Mouse (Mus musculus) forebrain, embryonic 10.5 days (tissue): ENCODE data around the gene 4931428L18Rik. TPM values are rescaled to one million over a fixed set of nuclear protein-coding genes. Genes with fewer than 3 reads are reported as not detected.

Experiments
- DNase-seq: peaks from one replicate; pipeline ENCODE4 v3.0.0-alpha.2; 2017; ENCODE audit warnings: low spot score; ENCODE audit errors: extremely low spot score
- H3K27ac ChIP-seq: fragments of 300-500 bp; sonication (generic); 2 replicates; pipeline ENCODE4 v1.5.1; 2016; ENCODE audit warnings: mild to moderate bottlenecking
- H3K27me3 ChIP-seq: fragments of 300-500 bp; sonication (generic); 2 replicates; pipeline ENCODE4 v1.6.1; 2016; ENCODE audit warnings: mild to moderate bottlenecking; ENCODE audit not compliant: poor library complexity, severe bottlenecking
- H3K36me3 ChIP-seq: fragments of 300-500 bp; sonication (generic); replicated peaks from 2 replicates; pipeline ENCODE4 v1.6.1; 2016; ENCODE audit warnings: mild to moderate bottlenecking, moderate library complexity
- H3K4me1 ChIP-seq: fragments of 300-500 bp; sonication (generic); 2 replicates; pipeline ENCODE4 v1.6.1; 2016
- H3K4me3 ChIP-seq: fragments of 300-500 bp; sonication (generic); 2 replicates; pipeline ENCODE4 v1.5.1; 2016; ENCODE audit warnings: mild to moderate bottlenecking, moderate library complexity
- H3K9me3 ChIP-seq: fragments of 300-500 bp; sonication (generic); 2 replicates; pipeline ENCODE4 v1.6.1; 2016; ENCODE audit warnings: mild to moderate bottlenecking, moderate library complexity
- WGBS: fragments of 180-500 bp; shearing (Covaris S2); methylation state at CpG from one replicate; pipeline ENCODE4 v1.1.7; 2016; 5-methylcytosine and 5-hydroxymethylcytosine counted together
- polyA plus RNA-seq: library from polyadenylated mRNA; unstranded; fragments of >200 nt; fragmentation: Nextera tagmentation; extraction: Ambion mirVana; gene quantifications from 2 replicates; pipeline ENCODE4 v1.2.1, GENCODE M21; 2016

The 4931428L18Rik gene
- polyA plus RNA-seq, 1 experiment from 2014 or later = not detected

DNA sequence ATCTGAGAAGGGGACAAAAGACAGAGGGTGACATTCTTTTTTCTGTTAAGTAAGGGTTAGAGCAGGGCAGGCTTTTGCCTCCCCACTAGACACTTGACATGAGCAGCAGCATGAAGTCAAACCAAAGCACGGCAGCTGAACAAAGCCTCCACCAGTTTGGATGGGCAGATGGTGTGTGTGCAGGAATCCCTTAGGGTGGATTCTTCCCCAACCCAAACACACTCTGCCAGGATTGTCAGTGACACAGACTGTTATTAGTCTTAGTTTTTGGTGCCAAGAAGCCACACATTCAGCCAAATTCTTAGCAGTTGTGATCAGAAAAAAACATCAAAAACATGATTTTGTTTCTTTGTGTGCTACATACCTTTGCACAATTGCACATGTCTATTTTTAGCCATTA is 44.2 kb downstream of the 4931428L18Rik start:
- 64% methylated on average over 1 of the region's 1 CpGs for WGBS
- Histone ChIP-seq H3K27me3 (no peaks in the 10 kb centered on the region), H3K27ac (no peak overlapping the region), H3K36me3 (no peaks in the 10 kb centered on the region), H3K4me3 (no peak overlapping the region), H3K9me3 (no peaks in the 10 kb centered on the region), H3K4me1 (no peaks in the 10 kb centered on the region)
- DNase-seq = no peak

DNA sequence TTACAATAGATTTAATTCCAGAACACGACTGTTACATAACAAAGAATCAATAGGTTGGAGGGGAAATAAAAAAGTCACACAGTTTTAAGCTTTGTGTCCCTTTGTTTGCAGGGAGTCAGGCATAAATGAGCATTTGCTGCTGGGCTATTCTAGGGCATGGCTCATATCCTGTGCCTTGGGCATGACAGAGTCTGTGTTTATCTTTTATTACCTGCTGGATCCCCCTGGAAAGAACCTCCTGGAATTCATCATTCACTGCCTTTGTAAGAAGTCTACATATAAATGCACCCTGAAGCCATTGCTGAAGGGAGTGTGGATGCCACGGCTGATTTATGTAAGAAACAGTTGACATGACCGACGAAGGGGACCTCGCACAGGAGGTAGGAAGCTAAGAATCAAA is 46.4 kb downstream of the 4931428L18Rik start, which contains the start of gene Lgsn:
Gene Lgsn (plus strand): TSS at position 301 of the 400 bp plus-strand sequence.
- 86% methylated on average over 5 of the region's 5 CpGs for WGBS
- H3K36me3 ChIP-seq = no peaks in the 10 kb centered on the region
- H3K27me3 ChIP-seq = no peaks in the 10 kb centered on the region
- H3K4me1 ChIP-seq = no peaks in the 10 kb centered on the region
- no peaks in the 10 kb centered on the region for H3K9me3 ChIP-seq
- H3K27ac ChIP-seq = no peak within 1 kb of the TSS
- H3K4me3 ChIP-seq = no peak within 1 kb of the TSS
- no peak for DNase-seq

DNA sequence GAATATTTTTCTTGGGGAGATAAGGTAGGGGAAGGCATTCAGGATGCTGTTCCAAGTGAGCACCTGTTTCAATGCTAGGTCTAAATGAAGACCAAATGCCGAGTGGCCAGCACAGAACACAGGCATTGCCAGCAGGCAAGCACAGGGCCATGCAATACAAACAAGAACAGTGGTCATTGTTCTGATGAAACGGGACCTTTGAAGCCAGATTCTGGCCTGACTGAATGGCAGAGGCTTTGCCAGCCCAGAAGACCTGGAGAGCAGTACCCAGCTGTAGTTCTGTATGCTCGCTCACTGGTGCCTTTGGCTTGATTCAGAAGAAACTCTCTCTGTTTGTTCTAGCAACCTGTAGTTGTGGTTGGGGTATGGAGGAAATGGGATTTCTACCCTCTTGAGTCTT is 47.1 kb downstream of the 4931428L18Rik start:
- Histone ChIP-seq H3K9me3 (no peaks in the 10 kb centered on the region), H3K27ac (no peak overlapping the region), H3K4me3 (no peak overlapping the region), H3K4me1 (no peaks in the 10 kb centered on the region), H3K27me3 (no peaks in the 10 kb centered on the region), H3K36me3 (no peaks in the 10 kb centered on the region)
- WGBS = 72% methylated on average over 3 of the region's 3 CpGs
- DNase-seq = no peak

DNA sequence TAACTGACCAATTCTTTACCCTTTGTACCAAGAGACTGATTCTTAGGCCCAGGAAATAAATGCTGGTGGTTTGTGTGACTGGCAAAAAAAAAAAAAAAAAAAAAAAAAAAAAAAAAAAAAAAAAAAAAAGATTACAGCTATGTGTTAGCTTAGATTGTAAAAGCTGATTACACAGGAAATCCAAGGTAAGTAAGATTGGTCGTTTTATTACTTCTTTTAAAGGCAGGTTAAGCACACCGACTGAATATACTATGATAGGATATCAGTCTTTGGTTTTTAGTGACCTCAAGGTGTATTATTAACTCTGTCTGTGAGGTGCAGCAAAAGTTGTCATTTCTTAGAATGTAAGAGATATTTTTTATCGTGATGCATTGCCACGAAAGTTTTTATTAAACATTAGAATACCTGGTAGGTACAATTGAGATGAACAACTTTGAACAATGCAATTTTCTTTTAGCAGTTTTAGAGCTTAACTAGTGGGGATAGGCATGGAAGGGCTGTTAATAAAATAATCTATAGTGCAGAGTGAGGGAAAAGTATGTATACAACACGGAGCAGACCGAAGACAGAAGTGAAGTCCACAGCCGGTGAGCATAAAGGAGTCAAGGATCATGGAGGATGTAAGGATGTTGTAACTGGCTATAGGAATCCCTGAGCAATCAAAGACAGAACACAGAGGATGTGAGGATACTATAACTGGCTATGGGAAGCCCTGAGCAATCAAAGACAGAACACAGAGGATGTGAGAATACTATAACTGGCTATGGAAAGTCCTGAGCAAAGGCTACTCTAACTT is 57.0 kb downstream of the 4931428L18Rik start:
- H3K27ac ChIP-seq = no peak overlapping the region
- no peaks in the 10 kb centered on the region for H3K4me1 ChIP-seq
- 94% methylated on average over 7 of the region's 7 CpGs for WGBS
- DNase-seq = no peak
- no peaks in the 10 kb centered on the region for H3K36me3 ChIP-seq
- no peaks in the 10 kb centered on the region for H3K9me3 ChIP-seq
- no peaks in the 10 kb centered on the region for H3K27me3 ChIP-seq
- no peak overlapping the region for H3K4me3 ChIP-seq

DNA sequence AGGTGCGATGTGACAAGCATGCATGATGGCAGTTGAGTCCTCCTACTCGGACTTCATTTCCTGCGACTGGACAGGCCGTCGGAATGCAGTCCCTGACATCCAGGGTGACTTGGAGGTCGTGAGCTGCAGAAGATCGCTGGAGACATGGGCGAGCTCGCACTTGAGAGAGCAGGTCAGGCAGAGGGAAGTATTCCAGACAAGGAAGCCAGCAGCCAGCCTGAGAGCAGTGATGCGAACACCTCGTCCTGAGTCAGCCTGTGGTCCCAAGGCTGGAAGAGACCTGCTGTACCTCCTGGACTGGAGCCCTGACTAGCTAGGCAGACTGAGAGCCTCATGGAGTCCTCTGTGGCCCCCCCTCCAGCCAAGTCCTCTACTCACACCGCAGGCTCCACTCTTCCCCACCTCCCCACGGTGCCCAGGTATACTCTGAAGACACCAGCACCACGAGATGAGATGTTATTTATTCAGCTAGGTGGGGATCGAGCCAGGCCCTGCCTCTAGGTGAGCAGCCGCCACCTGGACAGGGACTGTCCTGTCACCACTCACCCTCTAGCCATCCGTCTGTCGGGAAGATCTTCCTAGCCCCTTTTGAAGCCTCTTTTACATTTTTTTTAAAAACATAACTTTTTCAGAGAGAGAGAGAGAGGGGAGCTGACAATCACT is 57.8 kb downstream of the 4931428L18Rik start:
- 87% methylated on average over 18 of the region's 18 CpGs for WGBS
- H3K4me3 ChIP-seq = no peak overlapping the region
- H3K36me3 ChIP-seq = no peaks in the 10 kb centered on the region
- no peaks in the 10 kb centered on the region for H3K27me3 ChIP-seq
- H3K4me1 ChIP-seq = no peaks in the 10 kb centered on the region
- no peak overlapping the region for H3K27ac ChIP-seq
- no peak for DNase-seq
- H3K9me3 ChIP-seq = no peaks in the 10 kb centered on the region

DNA sequence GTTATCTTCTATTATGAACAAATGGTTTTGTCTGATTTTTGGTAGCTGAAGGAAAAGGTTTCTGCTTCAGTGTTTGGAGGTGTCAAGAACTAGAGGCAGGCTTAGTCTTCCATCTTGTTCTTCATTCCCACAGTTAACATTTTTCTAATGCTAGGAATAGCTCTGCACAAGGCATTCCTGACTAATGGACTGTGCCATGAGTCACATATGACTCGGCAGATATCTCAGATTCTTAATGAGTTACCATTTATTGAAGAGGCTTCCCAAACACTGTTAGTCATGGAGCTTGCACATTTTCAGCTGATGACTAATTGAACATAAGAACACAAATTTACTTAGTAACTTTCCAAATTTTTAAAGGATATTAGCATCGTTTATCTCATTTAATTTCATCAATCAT is 65.6 kb downstream of the 4931428L18Rik start:
- Histone ChIP-seq H3K27me3 (no peaks in the 10 kb centered on the region), H3K27ac (no peak overlapping the region), H3K4me3 (no peak overlapping the region), H3K9me3 (no peaks in the 10 kb centered on the region), H3K36me3 (no peaks in the 10 kb centered on the region), H3K4me1 (no peaks in the 10 kb centered on the region)
- 86% methylated on average over 2 of the region's 2 CpGs for WGBS
- no peak for DNase-seq

DNA sequence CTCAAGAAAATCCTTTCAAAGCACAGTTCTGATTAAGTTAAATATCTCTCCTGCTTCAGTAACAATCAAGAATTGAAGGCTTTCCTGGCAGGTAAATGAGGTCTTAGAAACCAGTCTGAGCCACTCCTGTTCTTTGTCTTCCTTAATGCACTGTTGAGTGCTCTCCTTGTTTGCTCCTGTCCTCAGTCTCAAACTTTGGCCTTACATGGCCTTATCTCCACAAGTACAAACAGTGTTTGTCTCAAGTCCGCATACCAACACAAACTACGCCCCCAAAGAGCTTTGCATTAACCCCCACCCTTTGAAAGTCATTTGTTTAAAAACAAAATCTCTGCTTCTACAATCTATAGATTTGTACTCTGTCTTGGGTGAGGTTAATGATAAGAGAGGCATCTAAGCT is 66.3 kb downstream of the 4931428L18Rik start:
- no peak overlapping the region for H3K4me3 ChIP-seq
- no peak for DNase-seq
- H3K9me3 ChIP-seq = no peaks in the 10 kb centered on the region
- H3K4me1 ChIP-seq = no peaks in the 10 kb centered on the region
- no peaks in the 10 kb centered on the region for H3K36me3 ChIP-seq
- 91% methylated on average over 2 of the region's 2 CpGs for WGBS
- no peaks in the 10 kb centered on the region for H3K27me3 ChIP-seq
- H3K27ac ChIP-seq = no peak overlapping the region

DNA sequence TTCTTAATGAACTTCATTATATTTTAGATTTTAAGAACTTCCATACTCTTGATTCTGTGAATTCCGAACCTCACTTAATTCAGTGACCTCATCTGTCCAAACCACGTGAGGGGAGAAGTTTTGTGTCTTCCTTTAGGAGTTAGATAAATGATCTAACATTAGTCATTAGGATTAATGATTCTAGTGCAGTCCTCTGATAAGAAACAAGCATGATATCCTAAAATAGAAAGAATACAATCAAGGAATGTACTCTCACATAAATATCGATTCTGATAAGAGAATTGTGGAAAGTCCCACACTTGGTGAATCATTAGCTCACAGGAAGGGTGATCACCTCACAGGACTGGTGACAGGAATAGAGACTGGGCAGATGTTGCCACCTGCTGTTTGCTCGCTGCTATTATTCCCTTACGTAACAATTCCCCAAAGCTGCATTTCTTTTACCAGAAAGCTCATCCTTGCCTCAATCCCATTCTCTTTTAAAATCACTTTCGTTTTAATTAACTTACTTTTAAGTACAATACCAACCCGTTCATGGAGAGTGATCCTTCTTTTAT is 68.6 kb downstream of the 4931428L18Rik start:
- H3K27me3 ChIP-seq = no peaks in the 10 kb centered on the region
- WGBS = 35% methylated on average over 7 of the region's 7 CpGs
- no peaks in the 10 kb centered on the region for H3K9me3 ChIP-seq
- no peak overlapping the region for H3K27ac ChIP-seq
- no peak overlapping the region for H3K4me3 ChIP-seq
- DNase-seq = peak; percentile 17
- no peaks in the 10 kb centered on the region for H3K36me3 ChIP-seq
- H3K4me1 ChIP-seq = peaks cover 3% of the 10 kb centered on the region; the same call in 1 of the 2 replicates

DNA sequence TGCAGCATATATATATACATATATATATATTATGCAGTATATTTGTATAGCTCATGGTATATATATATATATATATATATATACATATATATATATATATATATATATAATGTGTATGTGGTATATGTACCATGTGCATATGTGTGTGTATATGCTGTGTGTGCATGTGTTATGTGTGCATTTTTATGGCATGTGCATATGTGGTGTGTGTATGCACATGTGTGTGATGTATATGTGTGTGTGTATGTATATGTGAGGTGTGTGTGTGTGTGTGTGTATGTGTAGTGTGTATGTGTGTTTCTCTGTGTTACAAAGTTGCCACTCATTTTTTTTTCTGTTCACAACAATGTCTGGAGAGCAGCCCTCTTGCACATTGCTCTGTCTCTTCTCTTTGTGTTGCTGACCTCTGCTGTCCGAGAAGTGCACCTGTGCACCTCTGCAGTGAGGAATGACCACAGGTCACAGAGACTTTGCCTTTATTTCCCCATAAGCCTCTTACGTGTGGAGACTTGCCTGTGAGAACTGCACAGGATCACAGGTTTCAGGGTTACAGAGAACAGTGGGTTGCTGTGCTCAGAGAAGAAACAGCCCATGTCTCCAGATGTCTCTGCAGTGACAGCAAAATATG is 69.6 kb downstream of the 4931428L18Rik start:
- Histone ChIP-seq H3K36me3 (no peaks in the 10 kb centered on the region), H3K27ac (no peak overlapping the region), H3K27me3 (no peaks in the 10 kb centered on the region), H3K9me3 (no peaks in the 10 kb centered on the region), H3K4me1 (peaks cover 3% of the 10 kb centered on the region; the same call in 1 of the 2 replicates), H3K4me3 (no peak overlapping the region)
- DNase-seq = no peak
- WGBS = 66% methylated on average over 2 of the region's 2 CpGs

DNA sequence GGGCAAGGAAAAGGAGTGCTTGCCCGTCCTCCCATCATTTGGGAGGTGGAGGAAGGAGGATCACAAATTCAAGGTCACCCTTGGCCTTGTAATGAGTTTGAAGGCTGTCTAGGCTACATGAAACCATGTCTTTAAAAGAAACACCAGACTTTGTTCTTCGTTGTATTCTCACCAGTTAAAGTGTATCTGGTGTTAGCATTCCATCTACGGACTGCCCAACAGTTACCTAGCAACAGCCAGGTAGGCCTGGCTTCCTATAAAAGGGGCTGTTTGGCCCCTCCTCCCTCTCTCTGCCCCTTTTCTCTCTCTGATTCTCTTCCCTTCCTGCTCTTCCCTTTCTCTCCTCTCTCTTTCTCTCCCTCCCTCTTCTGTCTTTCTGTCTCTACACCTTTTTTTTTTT is 71.9 kb downstream of the 4931428L18Rik start:
- 79% methylated on average over 3 of the region's 3 CpGs for WGBS
- H3K27me3 ChIP-seq = no peaks in the 10 kb centered on the region
- H3K36me3 ChIP-seq = no peaks in the 10 kb centered on the region
- H3K4me1 ChIP-seq = peaks cover 3% of the 10 kb centered on the region; the same call in 1 of the 2 replicates
- H3K27ac ChIP-seq = no peak overlapping the region
- H3K4me3 ChIP-seq = no peak overlapping the region
- DNase-seq = no peak
- H3K9me3 ChIP-seq = no peaks in the 10 kb centered on the region

DNA sequence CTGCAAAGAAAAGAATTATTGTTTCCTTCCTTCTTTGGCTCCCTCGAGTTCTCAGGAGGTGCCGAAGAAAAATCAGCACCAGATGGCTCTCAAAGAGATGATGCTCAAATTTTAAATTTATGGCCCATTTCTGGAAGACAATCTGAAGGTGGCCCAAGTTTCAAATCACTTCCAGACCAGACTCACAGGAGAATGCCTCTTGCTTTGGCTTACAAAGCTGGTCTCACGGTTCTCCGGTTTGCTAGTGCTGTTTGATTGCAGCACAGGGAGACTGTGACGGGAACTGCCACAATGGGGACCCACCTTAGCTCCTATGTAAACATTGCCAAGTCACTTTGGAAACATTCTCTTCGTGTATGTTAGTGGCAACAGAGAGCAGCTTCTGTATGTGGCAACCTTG is 72.8 kb downstream of the 4931428L18Rik start:
- H3K27ac ChIP-seq = no peak overlapping the region
- H3K27me3 ChIP-seq = no peaks in the 10 kb centered on the region
- no peaks in the 10 kb centered on the region for H3K36me3 ChIP-seq
- 59% methylated on average over 6 of the region's 6 CpGs for WGBS
- H3K4me3 ChIP-seq = no peak overlapping the region
- no peaks in the 10 kb centered on the region for H3K9me3 ChIP-seq
- no peak for DNase-seq
- H3K4me1 ChIP-seq = peaks cover 3% of the 10 kb centered on the region; the same call in 1 of the 2 replicates

DNA sequence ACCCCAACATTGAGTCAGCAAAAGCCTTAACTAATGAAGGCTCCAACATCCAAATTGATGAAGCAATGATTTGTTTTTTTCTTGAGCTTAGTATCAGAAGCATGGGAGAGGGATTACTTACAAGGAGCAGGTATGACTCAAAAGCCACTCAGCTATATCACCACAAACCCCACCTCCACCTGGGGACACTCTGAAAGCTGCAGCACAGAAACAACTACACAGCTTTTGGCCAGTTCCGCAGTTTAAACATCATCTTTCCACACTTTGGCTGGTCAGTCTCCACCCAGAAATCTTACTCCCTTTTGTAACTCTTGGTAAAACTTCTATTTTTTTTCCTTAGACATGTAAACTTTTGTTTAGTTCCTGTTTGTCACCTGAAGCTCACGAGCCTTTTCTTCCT is 78.9 kb downstream of the 4931428L18Rik start:
- no peaks in the 10 kb centered on the region for H3K4me1 ChIP-seq
- 96% methylated on average over 2 of the region's 2 CpGs for WGBS

More for the DNA sequence above, 78.9 kb downstream of the 4931428L18Rik start:
- Histone ChIP-seq H3K27ac (no peak overlapping the region), H3K27me3 (no peaks in the 10 kb centered on the region), H3K36me3 (no peaks in the 10 kb centered on the region), H3K4me3 (no peak overlapping the region), H3K9me3 (no peaks in the 10 kb centered on the region)
- no peak for DNase-seq
